Mouse (Mus musculus) embryonic fibroblast, embryonic 13.5 days (primary cell): ENCODE data around the gene Cd38. TPM values are rescaled to one million over a fixed set of nuclear protein-coding genes. Genes with fewer than 3 reads are reported as not detected.

Experiments used
- H3K27ac ChIP-seq: 2 replicates; pipeline ENCODE4 v1.5.1; 2012; ENCODE audit warnings: low read length, control low read depth, inconsistent platforms; ENCODE audit not compliant: insufficient read depth
- H3K4me1 ChIP-seq: 2 replicates; pipeline ENCODE4 v1.6.1; 2011; ENCODE audit warnings: low read length; ENCODE audit not compliant: control insufficient read depth, insufficient read depth
- H3K4me3 ChIP-seq: 2 replicates; pipeline ENCODE4 v1.5.1; 2011; ENCODE audit warnings: mild to moderate bottlenecking, control low read depth, low read length; ENCODE audit not compliant: insufficient read depth
- CTCF ChIP-seq: IDR thresholded peaks from 2 replicates; pipeline ENCODE4 v1.5.1; 2011; ENCODE audit warnings: mild to moderate bottlenecking, control low read depth, low read length, moderate library complexity, borderline replicate concordance; ENCODE audit not compliant: insufficient read depth
- POLR2A ChIP-seq: IDR thresholded peaks from 2 replicates; pipeline ENCODE4 v1.6.1; 2011; ENCODE audit warnings: low read depth, mild to moderate bottlenecking, control low read depth, low read length, moderate library complexity
- polyA plus RNA-seq: library from polyadenylated mRNA; stranded (reverse); fragments of >200 nt; gene quantifications from 2 replicates; pipeline ENCODE4 v1.2.4, GENCODE M21; 2011; ENCODE audit warnings: low read depth; ENCODE audit not compliant: missing spikeins, insufficient read length

Cd38 gene
- polyA plus RNA-seq, 1 experiment, result 7.9 TPM

GRCm38 (mm10) chr5:43837372-43837771 is 31.0 kb upstream of the Cd38 start:
- no peak overlapping the region for H3K27ac ChIP-seq
- TF ChIP-seq CTCF (no peak), POLR2A (no peak)
- H3K4me3 ChIP-seq, result no peak overlapping the region
- no peaks in the 10 kb centered on the region for H3K4me1 ChIP-seq

DNA sequence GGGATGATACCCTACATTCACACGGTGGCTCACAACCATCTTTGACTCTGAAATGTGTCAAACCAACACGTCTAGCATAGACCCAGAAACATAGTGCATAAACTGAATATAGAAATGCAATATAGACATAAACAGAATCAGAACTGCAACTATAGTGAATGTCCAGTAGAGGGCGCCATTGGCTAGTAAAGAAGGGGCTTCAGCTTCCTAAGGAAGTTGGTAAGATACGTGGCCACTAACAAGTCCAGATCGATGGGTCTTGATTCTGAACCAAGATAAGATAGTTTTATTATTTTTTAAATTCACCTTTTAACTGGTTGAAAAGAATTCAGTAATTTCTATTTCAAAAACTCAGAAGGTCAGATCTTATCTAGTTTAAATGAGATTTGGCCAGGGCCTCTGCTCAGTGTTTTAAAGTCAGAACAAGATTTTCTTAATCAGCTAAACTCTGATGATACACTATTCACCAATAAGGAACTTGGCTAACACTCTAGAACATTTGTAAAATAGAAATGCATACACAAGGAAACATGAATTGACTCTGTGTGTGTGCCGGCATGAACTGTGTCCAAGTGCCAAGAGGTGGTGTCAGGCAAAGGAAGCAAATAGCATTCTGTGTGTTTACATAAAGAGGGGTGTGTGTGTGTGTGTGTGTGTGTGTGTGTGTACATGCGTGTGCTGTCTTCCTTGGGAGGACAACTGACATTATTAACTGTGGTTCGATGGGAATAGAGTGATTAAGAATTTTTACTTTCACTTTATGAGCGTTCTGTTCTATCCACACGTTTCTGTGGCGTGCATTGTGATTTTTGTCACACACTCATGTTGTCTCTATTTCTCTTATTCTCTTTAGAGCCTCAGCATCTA is 27.0 kb upstream of the Cd38 start:
- Histone ChIP-seq H3K27ac (no peak overlapping the region), H3K4me1 (peaks cover 2% of the 10 kb centered on the region), H3K4me3 (no peak overlapping the region)
- TF ChIP-seq POLR2A, result no peak
- TF ChIP-seq CTCF, result no peak

DNA sequence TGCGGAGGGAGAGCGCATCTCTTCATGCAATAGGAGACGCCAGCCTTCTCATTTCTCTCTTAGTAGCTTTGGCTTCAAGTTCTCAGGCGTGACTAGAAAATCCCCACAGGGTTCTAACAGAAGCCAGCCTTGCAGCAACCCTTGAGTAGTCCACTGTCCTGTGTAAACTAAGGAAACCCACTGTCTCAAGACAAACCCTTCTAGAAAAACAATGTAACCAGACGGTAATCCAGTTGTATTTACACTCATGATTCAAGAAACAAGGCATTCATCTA is 26.4 kb upstream of the Cd38 start:
- TF ChIP-seq POLR2A (no peak), CTCF (no peak)
- Histone ChIP-seq H3K27ac (no peak overlapping the region), H3K4me1 (peaks cover 2% of the 10 kb centered on the region), H3K4me3 (no peak overlapping the region)

- Histone ChIP-seq H3K4me3 (no peak overlapping the region), H3K4me1 (peaks cover 2% of the 10 kb centered on the region), H3K27ac (peak overlapping the region; percentile 65; the same call in 1 of the 2 replicates)
- no peak for TF ChIP-seq CTCF
- no peak for TF ChIP-seq POLR2A
Observed at GRCm38 (mm10) chr5:43842576-43843155, 25.7 kb upstream of the Cd38 start.

- Histone ChIP-seq H3K4me3 (no peak overlapping the region), H3K27ac (no peak overlapping the region), H3K4me1 (peaks cover 2% of the 10 kb centered on the region)
- TF ChIP-seq CTCF, result no peak
- TF ChIP-seq POLR2A, result no peak
Observed at GRCm38 (mm10) chr5:43845083-43845482, 23.3 kb upstream of the Cd38 start.

GRCm38 (mm10) chr5:43845646-43846045 is 22.7 kb upstream of the Cd38 start:
- no peak overlapping the region for H3K4me3 ChIP-seq
- H3K27ac ChIP-seq, result no peak overlapping the region
- H3K4me1 ChIP-seq, result peaks cover 2% of the 10 kb centered on the region
- no peak for TF ChIP-seq CTCF
- TF ChIP-seq POLR2A, result no peak

GRCm38 (mm10) chr5:43846227-43846626 is 22.1 kb upstream of the Cd38 start:
- TF ChIP-seq CTCF, result no peak
- TF ChIP-seq POLR2A, result no peak
- Histone ChIP-seq H3K4me1 (peaks cover 2% of the 10 kb centered on the region), H3K27ac (no peak overlapping the region), H3K4me3 (no peak overlapping the region)

DNA sequence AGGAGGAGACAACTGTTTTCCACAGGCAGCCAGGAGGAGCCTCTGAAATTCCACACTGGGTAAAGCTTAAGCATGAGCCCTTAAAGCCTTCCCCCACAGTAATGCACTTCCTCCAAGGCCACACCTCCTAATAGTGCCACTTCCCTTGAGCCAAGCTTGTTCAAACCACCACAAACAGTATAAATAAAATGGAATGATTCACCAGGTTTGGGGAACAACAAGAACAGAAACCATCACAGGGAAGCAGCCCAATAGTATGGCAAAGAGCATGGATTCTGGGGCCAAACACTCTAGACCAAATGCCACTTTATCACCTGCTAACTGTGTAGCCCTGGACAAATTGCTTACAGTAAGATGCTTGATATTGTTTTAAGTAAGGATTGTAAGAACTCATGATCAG is 20.8 kb upstream of the Cd38 start:
- no peak for TF ChIP-seq CTCF
- Histone ChIP-seq H3K4me3 (no peak overlapping the region), H3K27ac (no peak overlapping the region), H3K4me1 (peaks cover 2% of the 10 kb centered on the region)

DNA sequence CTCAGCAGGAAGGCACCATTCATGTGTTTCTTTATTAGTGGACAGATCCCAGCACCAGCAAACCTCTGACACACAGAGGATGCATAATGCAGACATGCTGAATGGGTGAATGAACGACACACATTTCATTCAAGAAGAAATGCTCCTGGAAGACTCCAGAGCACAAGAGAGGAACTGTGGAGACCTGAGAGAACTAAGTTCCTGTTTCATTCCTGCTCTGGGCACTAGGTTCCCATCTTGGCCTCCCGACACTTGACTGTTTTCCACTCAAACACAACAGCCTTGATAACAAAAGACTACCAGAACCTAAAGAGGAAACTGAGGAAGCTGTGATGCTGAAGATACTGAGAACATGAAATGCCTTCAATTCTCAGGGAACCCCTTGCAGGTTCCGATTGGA is 20.1 kb upstream of the Cd38 start:
- TF ChIP-seq POLR2A (no peak), CTCF (no peak)
- Histone ChIP-seq H3K27ac (no peak overlapping the region), H3K4me1 (peaks cover 2% of the 10 kb centered on the region; the same call in 1 of the 2 replicates), H3K4me3 (no peak overlapping the region)

DNA sequence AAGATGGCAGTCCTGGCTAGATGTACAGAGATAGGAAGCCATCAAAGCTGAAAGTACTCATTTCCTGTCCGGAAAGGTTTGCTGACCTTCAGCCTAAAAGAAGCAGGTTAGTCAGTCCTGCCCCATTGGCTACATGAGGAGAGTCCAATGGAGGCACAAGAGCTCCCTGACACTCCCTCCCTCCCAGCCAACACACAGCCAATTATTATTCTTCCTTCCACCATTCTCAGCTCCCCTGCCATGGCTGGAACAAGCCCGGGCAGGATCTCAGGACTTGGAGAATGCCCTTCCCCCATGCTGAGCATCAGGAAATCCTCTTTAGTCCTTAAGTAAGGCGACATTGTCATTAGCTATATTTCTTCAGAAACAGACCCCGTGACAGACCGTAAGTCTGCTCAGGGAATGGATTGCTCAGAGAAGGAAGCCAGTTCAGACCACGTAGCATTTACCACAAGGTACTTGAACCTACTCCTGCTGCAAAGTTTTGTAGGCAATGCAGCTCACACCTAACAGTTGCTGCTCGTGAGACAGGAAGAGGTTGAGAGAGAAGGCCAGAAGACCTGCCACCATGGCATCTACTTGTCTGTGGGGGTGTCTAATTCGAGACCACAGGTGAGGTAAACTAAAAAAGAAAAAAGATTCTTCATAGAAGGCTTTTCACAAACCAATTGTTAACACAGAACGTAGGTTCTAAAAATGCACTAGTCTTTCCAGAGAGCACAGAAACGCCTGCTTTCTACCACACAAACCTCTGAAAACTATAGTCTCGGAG is 15.1 kb upstream of the Cd38 start:
- Histone ChIP-seq H3K4me1 (no peaks in the 10 kb centered on the region), H3K27ac (no peak overlapping the region), H3K4me3 (no peak overlapping the region)
- TF ChIP-seq POLR2A, result no peak
- TF ChIP-seq CTCF, result no peak
